Mouse (Mus musculus): ENCODE measurements around the gene Tdrd6. TPM values are rescaled to one million over a fixed set of nuclear protein-coding genes. Genes with fewer than 3 reads are reported as not detected.

The Tdrd6 gene
- polyA plus RNA-seq, 1 experiment from 2014 or later, result 0.01 TPM

- DNase-seq (ENCODE audit: low spot score), result no peak
- no peaks in the 10 kb centered on the region for H3K27me3 ChIP-seq (replicated peaks; ENCODE audit: insufficient read depth, low read length)
- H3K4me3 ChIP-seq (ENCODE audit: low read depth, low read length), result no peak overlapping the region
- H3K27ac ChIP-seq (ENCODE audit: low read length), result no peak overlapping the region
- no peaks in the 10 kb centered on the region for H3K4me1 ChIP-seq (ENCODE audit: insufficient read depth, low read depth, low read length)
- ATAC-seq, result no peak
- H3K9me3 ChIP-seq (ENCODE audit: low read length), result no peaks in the 10 kb centered on the region
- no peak overlapping the region for H3K9ac ChIP-seq (replicated peaks; ENCODE audit: low read depth)
- no peaks in the 10 kb centered on the region for H3K36me3 ChIP-seq (ENCODE audit: insufficient read depth, low read length)
- 100% methylated on average over 2 of the region's 2 CpGs for WGBS
- no peak overlapping the region for H3K4me2 ChIP-seq (replicated peaks; ENCODE audit: low read depth, low read length)
- TF ChIP-seq CTCF (IDR thresholded peaks at IDR 0.05) (no peak; the same call in 1 of the 2 replicates), EP300 (IDR thresholded peaks at IDR 0.05) (no peak)
Observed at GRCm38 (mm10) chr17:43597742-43598141, 32.4 kb downstream of the Tdrd6 start.

GRCm38 (mm10) chr17:43592296-43593291 lies 37.5 kb downstream of the Tdrd6 start:
- no peak for TF ChIP-seq CTCF (IDR thresholded peaks at IDR 0.05)
- TF ChIP-seq EP300 (IDR thresholded peaks at IDR 0.05), result no peak
- Histone ChIP-seq H3K27me3 (replicated peaks; ENCODE audit: insufficient read depth, low read length) (no peaks in the 10 kb centered on the region), H3K36me3 (ENCODE audit: insufficient read depth, low read length) (no peaks in the 10 kb centered on the region), H3K9me3 (ENCODE audit: low read length) (no peaks in the 10 kb centered on the region), H3K4me1 (ENCODE audit: insufficient read depth, low read depth, low read length) (no peaks in the 10 kb centered on the region), H3K4me2 (replicated peaks; ENCODE audit: low read depth, low read length) (no peak overlapping the region), H3K27ac (ENCODE audit: low read length) (no peak overlapping the region), H3K4me3 (ENCODE audit: low read depth, low read length) (no peak overlapping the region), H3K9ac (replicated peaks; ENCODE audit: low read depth) (no peak overlapping the region)
- ATAC-seq (no peak), DNase-seq (ENCODE audit: low spot score) (no peak)
- 80% methylated on average over 21 of the region's 21 CpGs for WGBS

GRCm38 (mm10) chr17:43590531-43590930 lies 39.6 kb downstream of the Tdrd6 start:
- Histone ChIP-seq H3K4me3 (ENCODE audit: low read depth, low read length) (no peak overlapping the region), H3K9ac (replicated peaks; ENCODE audit: low read depth) (no peak overlapping the region), H3K9me3 (ENCODE audit: low read length) (no peaks in the 10 kb centered on the region), H3K4me1 (ENCODE audit: insufficient read depth, low read depth, low read length) (no peaks in the 10 kb centered on the region), H3K27ac (ENCODE audit: low read length) (no peak overlapping the region), H3K27me3 (replicated peaks; ENCODE audit: insufficient read depth, low read length) (no peaks in the 10 kb centered on the region), H3K4me2 (replicated peaks; ENCODE audit: low read depth, low read length) (no peak overlapping the region), H3K36me3 (ENCODE audit: insufficient read depth, low read length) (no peaks in the 10 kb centered on the region)
- no peak for DNase-seq (ENCODE audit: low spot score)
- TF ChIP-seq EP300 (IDR thresholded peaks at IDR 0.05) (no peak), CTCF (IDR thresholded peaks at IDR 0.05) (no peak)
- 82% methylated on average over 5 of the region's 5 CpGs for WGBS
- no peak for ATAC-seq

DNA sequence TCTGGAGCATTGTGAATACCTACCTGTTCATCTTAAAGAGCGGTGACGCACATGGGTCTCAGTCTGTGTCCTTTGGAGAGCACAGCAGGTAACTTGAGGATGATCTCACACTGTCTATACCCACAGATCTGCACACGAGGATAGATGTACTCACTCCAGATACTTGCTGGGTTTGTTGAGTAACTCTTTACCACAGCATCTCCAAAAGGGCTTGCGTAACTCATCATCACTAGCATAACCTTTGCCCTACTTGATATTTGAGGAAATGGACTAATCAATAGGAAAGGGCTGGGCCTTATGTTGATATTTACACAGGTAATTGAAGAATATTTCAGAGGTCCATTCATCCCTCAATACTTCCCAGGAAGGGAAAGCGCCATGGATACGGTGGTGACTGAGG lies 40.3 kb downstream of the Tdrd6 start:
- H3K36me3 ChIP-seq (ENCODE audit: insufficient read depth, low read length), result no peaks in the 10 kb centered on the region
- no peak for DNase-seq (ENCODE audit: low spot score)
- H3K9ac ChIP-seq (replicated peaks; ENCODE audit: low read depth), result no peak overlapping the region
- no peaks in the 10 kb centered on the region for H3K4me1 ChIP-seq (ENCODE audit: insufficient read depth, low read depth, low read length)
- no peak overlapping the region for H3K4me2 ChIP-seq (replicated peaks; ENCODE audit: low read depth, low read length)
- H3K9me3 ChIP-seq (ENCODE audit: low read length), result no peaks in the 10 kb centered on the region
- no peaks in the 10 kb centered on the region for H3K27me3 ChIP-seq (replicated peaks; ENCODE audit: insufficient read depth, low read length)
- H3K4me3 ChIP-seq (ENCODE audit: low read depth, low read length), result no peak overlapping the region
- TF ChIP-seq CTCF (IDR thresholded peaks at IDR 0.05) (no peak), EP300 (IDR thresholded peaks at IDR 0.05) (no peak)
- no peak overlapping the region for H3K27ac ChIP-seq (ENCODE audit: low read length)
- WGBS, result 89% methylated on average over 6 of the region's 6 CpGs
- no peak for ATAC-seq

GRCm38 (mm10) chr17:43587278-43587677 lies 42.8 kb downstream of the Tdrd6 start:
- Histone ChIP-seq H3K27ac (ENCODE audit: low read length) (no peak overlapping the region), H3K4me3 (ENCODE audit: low read depth, low read length) (no peak overlapping the region), H3K27me3 (replicated peaks; ENCODE audit: insufficient read depth, low read length) (no peaks in the 10 kb centered on the region), H3K4me1 (ENCODE audit: insufficient read depth, low read depth, low read length) (no peaks in the 10 kb centered on the region), H3K9me3 (ENCODE audit: low read length) (no peaks in the 10 kb centered on the region), H3K9ac (replicated peaks; ENCODE audit: low read depth) (no peak overlapping the region), H3K4me2 (replicated peaks; ENCODE audit: low read depth, low read length) (no peak overlapping the region), H3K36me3 (ENCODE audit: insufficient read depth, low read length) (no peaks in the 10 kb centered on the region)
- TF ChIP-seq EP300 (IDR thresholded peaks at IDR 0.05) (no peak), CTCF (IDR thresholded peaks at IDR 0.05) (no peak)
- 83% methylated on average over 2 of the region's 2 CpGs for WGBS
- ATAC-seq (no peak), DNase-seq (ENCODE audit: low spot score) (no peak)

DNA sequence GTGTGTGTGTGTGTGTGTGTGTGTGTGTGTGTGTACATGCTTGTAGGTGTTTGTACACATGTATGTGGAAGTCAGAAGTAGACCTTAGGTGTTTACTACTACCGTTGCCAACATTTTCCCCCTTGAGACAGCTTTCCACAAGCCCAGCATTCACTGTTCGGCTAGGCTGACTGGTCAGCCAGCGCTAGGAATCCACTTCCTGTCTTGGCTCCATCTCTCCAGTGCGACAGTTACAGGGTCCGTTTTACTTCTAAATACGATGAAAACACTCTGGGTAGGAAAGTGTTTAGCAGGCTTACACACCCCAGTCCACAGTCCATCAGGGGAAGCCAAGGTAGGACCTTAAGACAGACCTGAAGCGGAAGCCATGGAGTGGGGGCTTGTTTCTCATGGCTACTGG lies 45.3 kb downstream of the Tdrd6 start:
- Histone ChIP-seq H3K9ac (replicated peaks; ENCODE audit: low read depth) (no peak overlapping the region), H3K36me3 (ENCODE audit: insufficient read depth, low read length) (no peaks in the 10 kb centered on the region), H3K4me1 (ENCODE audit: insufficient read depth, low read depth, low read length) (no peaks in the 10 kb centered on the region), H3K4me2 (replicated peaks; ENCODE audit: low read depth, low read length) (no peak overlapping the region), H3K27ac (ENCODE audit: low read length) (no peak overlapping the region), H3K27me3 (replicated peaks; ENCODE audit: insufficient read depth, low read length) (no peaks in the 10 kb centered on the region), H3K4me3 (ENCODE audit: low read depth, low read length) (no peak overlapping the region), H3K9me3 (ENCODE audit: low read length) (no peaks in the 10 kb centered on the region)
- DNase-seq (ENCODE audit: low spot score) (no peak), ATAC-seq (no peak)
- TF ChIP-seq CTCF (IDR thresholded peaks at IDR 0.05) (no peak), EP300 (IDR thresholded peaks at IDR 0.05) (no peak)
- WGBS, result 46% methylated on average over 7 of the region's 7 CpGs
